Mouse (Mus musculus) kidney, postnatal 0 days (tissue): ENCODE measurements at regions not wholly inside any gene's neighbourhood (a gene's known extent, or its start where the extent isn't known, plus 50 kb on each side); places are given as distances from the start of the nearest gene placed in this dataset.

ENCODE experiments used
- ATAC-seq: fragments of 200-750 bp; cut with Nextera tagmentation; replicated peaks from 2 replicates; pipeline ENCODE4 v1.8.0; 2017; ENCODE audit warnings: low read depth, moderate number of reproducible peaks, moderate TSS enrichment, moderate library complexity; ENCODE audit not compliant: low FRiP score
- DNase-seq: peaks from one replicate; pipeline ENCODE4 v3.0.0-alpha.2; 2016; ENCODE audit warnings: low spot score
- H3K27ac ChIP-seq: fragments of 300-500 bp; sonication (generic); 2 replicates; pipeline ENCODE4 v1.5.1; 2014; ENCODE audit warnings: mild to moderate bottlenecking
- H3K27me3 ChIP-seq: fragments of 300-500 bp; sonication (generic); 2 replicates; pipeline ENCODE4 v1.6.1; 2014; ENCODE audit warnings: low read length, mixed read lengths; ENCODE audit not compliant: insufficient read depth
- H3K36me3 ChIP-seq: fragments of 300-500 bp; sonication (generic); 2 replicates; pipeline ENCODE4 v1.6.1; 2014; ENCODE audit warnings: low read length, mixed read lengths; ENCODE audit not compliant: insufficient read depth
- H3K4me1 ChIP-seq: fragments of 300-500 bp; sonication (generic); replicated peaks from 2 replicates; pipeline ENCODE4 v1.6.1; 2014; ENCODE audit warnings: antibody characterized with exemption, low read length, mixed read lengths; ENCODE audit not compliant: insufficient read depth
- H3K4me2 ChIP-seq: fragments of 300-500 bp; sonication (generic); 2 replicates; pipeline ENCODE4 v1.6.1; 2014; ENCODE audit warnings: mild to moderate bottlenecking, low read length, moderate library complexity, mixed read lengths
- H3K4me3 ChIP-seq: fragments of 300-500 bp; sonication (generic); replicated peaks from 2 replicates; pipeline ENCODE4 v1.5.1; 2014; ENCODE audit warnings: low read depth, low read length
- H3K9ac ChIP-seq: fragments of 300-500 bp; sonication (generic); 2 replicates; pipeline ENCODE4 v1.6.1; 2014; ENCODE audit warnings: low read depth, low read length
- H3K9me3 ChIP-seq: fragments of 300-500 bp; sonication (generic); replicated peaks from 2 replicates; pipeline ENCODE4 v1.6.1; 2016; ENCODE audit warnings: low read length, inconsistent platforms, mixed read lengths
- CTCF ChIP-seq: IDR thresholded peaks from 2 replicates; pipeline ENCODE4 v1.5.1; 2016; ENCODE audit warnings: antibody characterized with exemption, low read depth, mild to moderate bottlenecking, moderate library complexity
- WGBS: fragments of 180-500 bp; shearing (Covaris S2); extraction: QIAGEN DNeasy Blood & Tissue Kit; methylation state at CpG from one replicate; pipeline ENCODE4 v1.1.7; 2014; 5-methylcytosine and 5-hydroxymethylcytosine counted together

DNA sequence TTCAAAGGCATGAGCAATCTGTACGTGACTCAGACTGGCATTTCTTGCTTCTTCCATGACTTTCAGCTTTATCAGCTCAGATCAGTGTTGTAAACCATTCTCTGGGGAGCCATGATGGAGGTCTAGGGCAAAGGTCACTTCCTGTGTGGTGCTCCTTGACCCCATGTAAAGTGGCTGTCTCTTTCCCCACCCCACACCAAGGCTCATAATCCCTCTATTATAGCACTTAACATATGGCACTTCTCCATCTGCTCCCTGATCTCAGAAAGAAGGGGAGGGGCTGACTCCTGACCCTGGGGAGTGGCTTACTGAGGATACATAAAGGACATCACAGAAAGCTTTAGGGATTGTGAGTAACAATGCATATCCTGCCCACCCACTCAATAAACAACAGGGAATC lies 623.1 kb downstream of the Efnb2 start:
- H3K9ac ChIP-seq: no peak overlapping the region
- H3K27ac ChIP-seq: no peak overlapping the region
- H3K4me1 ChIP-seq: no peaks in the 10 kb centered on the region
- no peaks in the 10 kb centered on the region for H3K36me3 ChIP-seq
- H3K9me3 ChIP-seq: no peaks in the 10 kb centered on the region
- WGBS: 46% methylated on average over 1 of the region's 1 CpGs
- DNase-seq (no peak), ATAC-seq (no peak)
- no peak for TF ChIP-seq CTCF
- no peak overlapping the region for H3K4me2 ChIP-seq
- no peaks in the 10 kb centered on the region for H3K27me3 ChIP-seq
- no peak overlapping the region for H3K4me3 ChIP-seq

DNA sequence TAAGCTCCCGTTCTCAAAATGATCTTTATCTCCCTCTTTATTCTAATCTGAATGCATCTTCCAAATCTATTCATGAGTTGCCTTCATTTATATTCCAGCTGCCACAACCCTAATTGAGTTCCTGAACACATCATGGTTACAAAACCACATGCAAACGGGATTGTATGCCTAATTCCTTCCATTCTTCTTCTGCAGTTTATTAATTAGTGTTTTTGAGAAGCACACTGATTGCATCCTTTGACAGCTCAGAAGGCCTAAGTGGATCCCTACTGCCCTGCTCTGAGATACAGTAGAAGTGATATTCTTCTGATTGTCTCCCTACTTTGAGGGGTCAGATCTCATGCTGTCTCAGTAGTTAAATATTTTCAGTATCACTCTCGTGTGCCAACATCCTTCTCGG lies 649.9 kb downstream of the Efnb2 start:
- no peaks in the 10 kb centered on the region for H3K9me3 ChIP-seq
- H3K27me3 ChIP-seq: no peaks in the 10 kb centered on the region
- H3K4me3 ChIP-seq: no peak overlapping the region
- no peak overlapping the region for H3K4me2 ChIP-seq
- no peaks in the 10 kb centered on the region for H3K36me3 ChIP-seq
- DNase-seq: no peak
- no peaks in the 10 kb centered on the region for H3K4me1 ChIP-seq
- TF ChIP-seq CTCF: no peak
- no peak overlapping the region for H3K9ac ChIP-seq
- no peak for ATAC-seq
- H3K27ac ChIP-seq: no peak overlapping the region
- 72% methylated on average over 4 of the region's 4 CpGs for WGBS

DNA sequence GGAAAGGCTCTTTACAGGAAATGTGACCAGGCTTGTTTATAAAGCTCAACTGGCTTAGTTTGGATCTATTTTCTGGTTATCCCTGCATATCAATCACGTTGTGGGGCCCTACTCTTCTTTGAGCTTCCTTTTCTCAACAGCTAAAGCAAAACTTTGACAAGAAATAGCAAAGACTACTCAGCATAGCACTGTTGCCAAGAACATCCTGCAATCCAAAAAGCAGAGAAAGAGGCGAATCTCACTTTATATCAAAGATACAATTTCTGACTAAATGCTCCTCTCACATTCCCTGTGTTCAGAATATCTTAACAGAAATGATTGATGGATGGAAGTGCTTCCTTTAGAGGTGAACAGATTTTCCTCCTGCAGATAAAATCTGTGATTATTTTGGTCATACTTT lies 666.1 kb downstream of the Efnb2 start:
- TF ChIP-seq CTCF: no peak
- ATAC-seq: no peak
- no peaks in the 10 kb centered on the region for H3K27me3 ChIP-seq
- DNase-seq: no peak
- H3K9me3 ChIP-seq: no peaks in the 10 kb centered on the region
- no peak overlapping the region for H3K4me2 ChIP-seq
- WGBS: 58% methylated on average over 2 of the region's 2 CpGs
- no peak overlapping the region for H3K27ac ChIP-seq
- H3K4me3 ChIP-seq: no peak overlapping the region
- no peak overlapping the region for H3K9ac ChIP-seq
- H3K4me1 ChIP-seq: no peaks in the 10 kb centered on the region
- H3K36me3 ChIP-seq: no peaks in the 10 kb centered on the region

DNA sequence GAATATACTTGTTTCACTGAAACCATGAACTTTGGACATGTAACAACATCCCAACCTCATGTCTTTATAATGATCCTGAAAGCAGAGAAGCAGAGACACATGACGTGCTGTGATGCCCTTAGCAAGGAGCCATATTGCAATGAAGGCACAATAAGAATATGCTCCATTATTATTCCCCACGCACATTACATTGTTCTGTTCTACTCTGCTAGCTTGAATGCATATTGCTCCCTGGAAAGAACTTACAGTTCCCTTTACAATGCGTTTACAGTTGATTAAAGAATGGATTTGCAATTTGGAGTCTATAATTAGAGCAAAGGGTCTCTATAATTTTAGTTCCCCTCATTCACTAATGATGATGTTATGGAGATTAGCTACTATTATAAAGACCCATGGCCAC lies 672.2 kb downstream of the Efnb2 start:
- H3K27ac ChIP-seq: no peak overlapping the region

DNA sequence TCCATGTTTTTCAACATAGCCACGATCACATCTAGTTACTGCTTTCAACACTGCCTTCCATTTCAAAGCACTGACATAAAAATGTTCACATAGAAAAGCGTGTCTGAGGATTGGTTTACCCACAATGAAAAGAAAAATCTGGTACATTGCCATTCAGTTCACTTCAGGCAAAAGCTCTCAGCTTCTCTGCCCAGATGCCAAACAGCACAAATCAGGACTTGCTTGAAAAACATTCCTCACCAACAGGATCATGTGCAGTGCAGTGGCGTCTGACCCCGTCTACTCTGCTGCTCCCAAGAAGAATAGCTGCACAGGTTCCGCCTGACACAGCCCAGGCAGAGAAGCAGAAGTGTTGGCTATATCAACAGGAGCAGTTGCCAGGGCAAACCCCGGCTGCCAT lies 684.0 kb downstream of the Efnb2 start:
- no peaks in the 10 kb centered on the region for H3K27me3 ChIP-seq
- ATAC-seq: no peak

More for the DNA sequence above, 672.2 kb downstream of the Efnb2 start:
- WGBS: 91% methylated on average over 3 of the region's 3 CpGs
- no peak for TF ChIP-seq CTCF
- Histone ChIP-seq H3K4me3 (no peak overlapping the region), H3K4me1 (no peaks in the 10 kb centered on the region), H3K27me3 (no peaks in the 10 kb centered on the region), H3K9ac (no peak overlapping the region), H3K4me2 (no peak overlapping the region), H3K36me3 (no peaks in the 10 kb centered on the region), H3K9me3 (no peaks in the 10 kb centered on the region)
- DNase-seq (no peak), ATAC-seq (no peak)

DNA sequence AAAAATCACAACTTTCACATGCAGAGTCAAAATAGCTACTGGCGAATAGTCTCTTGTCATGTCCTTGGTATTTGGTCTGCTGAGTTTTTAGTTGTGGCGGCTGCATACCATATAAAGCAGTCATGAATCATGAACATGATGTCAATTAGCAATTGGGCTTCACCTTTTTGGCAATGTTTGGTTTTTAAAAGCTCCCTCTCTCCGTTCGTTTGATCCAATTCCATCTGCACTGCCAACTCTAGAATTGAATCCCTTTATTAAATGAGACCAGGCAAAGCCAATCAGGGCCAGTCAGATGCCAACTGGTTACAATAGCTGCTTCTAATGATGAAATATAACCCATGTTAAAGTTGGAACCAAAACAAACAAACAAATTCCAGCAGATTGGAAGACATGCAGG lies 687.3 kb downstream of the Efnb2 start:
- Histone ChIP-seq H3K9me3 (no peaks in the 10 kb centered on the region), H3K36me3 (no peaks in the 10 kb centered on the region), H3K27ac (no peak overlapping the region), H3K27me3 (no peaks in the 10 kb centered on the region), H3K4me2 (no peak overlapping the region), H3K4me1 (no peaks in the 10 kb centered on the region), H3K9ac (no peak overlapping the region), H3K4me3 (no peak overlapping the region)
- TF ChIP-seq CTCF: no peak
- no peak for DNase-seq
- ATAC-seq: no peak
- 91% methylated on average over 4 of the region's 4 CpGs for WGBS

More for the DNA sequence above, 684.0 kb downstream of the Efnb2 start:
- Histone ChIP-seq H3K36me3 (no peaks in the 10 kb centered on the region), H3K9me3 (no peaks in the 10 kb centered on the region), H3K4me3 (no peak overlapping the region), H3K9ac (no peak overlapping the region), H3K27ac (no peak overlapping the region), H3K4me2 (no peak overlapping the region), H3K4me1 (no peaks in the 10 kb centered on the region)
- no peak for DNase-seq
- WGBS: 61% methylated on average over 6 of the region's 6 CpGs
- no peak for TF ChIP-seq CTCF

DNA sequence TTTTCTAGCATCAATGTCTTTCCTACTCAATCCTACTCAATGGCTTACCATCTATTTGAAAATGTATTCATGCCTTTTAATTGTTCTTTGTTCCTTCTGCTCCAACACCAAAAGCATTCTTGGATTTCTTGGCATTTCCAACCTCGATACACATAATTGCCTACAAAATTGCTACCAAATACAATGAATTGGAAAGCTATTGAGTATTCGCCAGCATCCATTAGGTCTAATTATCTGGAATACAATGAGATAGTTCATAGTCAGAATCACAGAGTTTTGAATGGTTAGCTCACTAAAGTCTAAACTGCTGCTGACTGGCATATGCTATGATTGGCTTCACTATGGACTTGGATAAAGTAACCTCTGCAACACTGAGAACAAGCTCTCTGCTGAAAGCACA lies 696.8 kb downstream of the Efnb2 start:
- Histone ChIP-seq H3K27ac (no peak overlapping the region), H3K9me3 (no peaks in the 10 kb centered on the region), H3K4me3 (no peak overlapping the region), H3K4me1 (no peaks in the 10 kb centered on the region), H3K9ac (no peak overlapping the region), H3K36me3 (no peaks in the 10 kb centered on the region), H3K27me3 (no peaks in the 10 kb centered on the region), H3K4me2 (no peak overlapping the region)
- no peak for DNase-seq
- no peak for ATAC-seq
- TF ChIP-seq CTCF: no peak
- 91% methylated on average over 2 of the region's 2 CpGs for WGBS
